Mouse (Mus musculus): ENCODE measurements around the gene Acss2. TPM values are rescaled to one million over a fixed set of nuclear protein-coding genes. Genes with fewer than 3 reads are reported as not detected.

Gene Acss2
- polyA plus RNA-seq, 1 experiment from 2014 or later = 20.6 TPM

GRCm38 (mm10) chr2:155505811-155506210 is 11.9 kb upstream of the Acss2 start:
- WGBS = 95% methylated on average over 9 of the region's 9 CpGs
- no peaks in the 10 kb centered on the region for H3K27me3 ChIP-seq (ENCODE audit: control insufficient read depth, insufficient read depth, low read length)

GRCm38 (mm10) chr2:155507721-155508470 is 9.9 kb upstream of the Acss2 start:
- 74% methylated on average over 10 of the region's 10 CpGs for WGBS
- H3K9ac ChIP-seq (ENCODE audit: low read length) = no peak overlapping the region
- H3K27me3 ChIP-seq (ENCODE audit: control insufficient read depth, insufficient read depth, low read length) = no peaks in the 10 kb centered on the region
- DNase-seq (ENCODE audit: low spot score) (no peak), ATAC-seq (replicated peaks; ENCODE audit: low FRiP score) (no peak)
- no peak overlapping the region for H3K4me2 ChIP-seq (ENCODE audit: low read depth, low read length, severe bottlenecking)
- H3K27ac ChIP-seq (ENCODE audit: low read depth, low read length) = no peak overlapping the region
- no peaks in the 10 kb centered on the region for H3K9me3 ChIP-seq (ENCODE audit: control insufficient read depth, low read length)
- no peaks in the 10 kb centered on the region for H3K36me3 ChIP-seq (ENCODE audit: control insufficient read depth, insufficient read depth, low read length)
- H3K4me3 ChIP-seq (ENCODE audit: low read depth, low read length) = no peak overlapping the region
- H3K4me1 ChIP-seq (replicated peaks; ENCODE audit: control insufficient read depth, insufficient read depth, low read length) = no peaks in the 10 kb centered on the region

More at GRCm38 (mm10) chr2:155505811-155506210, 11.9 kb upstream of the Acss2 start:
- Histone ChIP-seq H3K9me3 (ENCODE audit: control insufficient read depth, low read length) (no peaks in the 10 kb centered on the region), H3K27ac (ENCODE audit: low read depth, low read length) (no peak overlapping the region), H3K4me2 (ENCODE audit: low read depth, low read length, severe bottlenecking) (no peak overlapping the region), H3K4me1 (replicated peaks; ENCODE audit: control insufficient read depth, insufficient read depth, low read length) (no peaks in the 10 kb centered on the region), H3K9ac (ENCODE audit: low read length) (no peak overlapping the region), H3K4me3 (ENCODE audit: low read depth, low read length) (no peak overlapping the region), H3K36me3 (ENCODE audit: control insufficient read depth, insufficient read depth, low read length) (no peaks in the 10 kb centered on the region)
- ATAC-seq (replicated peaks; ENCODE audit: low FRiP score) (no peak), DNase-seq (ENCODE audit: low spot score) (no peak)

GRCm38 (mm10) chr2:155512479-155512878 is 5.3 kb upstream of the Acss2 start:
- Histone ChIP-seq H3K27ac (ENCODE audit: low read depth, low read length) (no peak overlapping the region), H3K4me1 (replicated peaks; ENCODE audit: control insufficient read depth, insufficient read depth, low read length) (no peaks in the 10 kb centered on the region; the same call in 1 of the 2 replicates), H3K9ac (ENCODE audit: low read length) (no peak overlapping the region), H3K4me2 (ENCODE audit: low read depth, low read length, severe bottlenecking) (no peak overlapping the region), H3K9me3 (ENCODE audit: control insufficient read depth, low read length) (no peaks in the 10 kb centered on the region), H3K27me3 (ENCODE audit: control insufficient read depth, insufficient read depth, low read length) (no peaks in the 10 kb centered on the region; the same call in 1 of the 2 replicates), H3K4me3 (ENCODE audit: low read depth, low read length) (no peak overlapping the region), H3K36me3 (ENCODE audit: control insufficient read depth, insufficient read depth, low read length) (no peaks in the 10 kb centered on the region)
- ATAC-seq (replicated peaks; ENCODE audit: low FRiP score) = no peak
- DNase-seq (ENCODE audit: low spot score) = peak; percentile 69
- WGBS = 65% methylated on average over 4 of the region's 4 CpGs

GRCm38 (mm10) chr2:155513543-155513942 is 4.2 kb upstream of the Acss2 start:
- Histone ChIP-seq H3K9me3 (ENCODE audit: control insufficient read depth, low read length) (no peaks in the 10 kb centered on the region), H3K9ac (ENCODE audit: low read length) (no peak overlapping the region), H3K27ac (ENCODE audit: low read depth, low read length) (no peak overlapping the region), H3K4me2 (ENCODE audit: low read depth, low read length, severe bottlenecking) (peak overlapping the region; percentile 77; the same call in 1 of the 2 replicates), H3K36me3 (ENCODE audit: control insufficient read depth, insufficient read depth, low read length) (no peaks in the 10 kb centered on the region), H3K27me3 (ENCODE audit: control insufficient read depth, insufficient read depth, low read length) (no peaks in the 10 kb centered on the region; the same call in 1 of the 2 replicates), H3K4me1 (replicated peaks; ENCODE audit: control insufficient read depth, insufficient read depth, low read length) (peaks cover under 1% of the 10 kb centered on the region; the same call in 1 of the 2 replicates), H3K4me3 (ENCODE audit: low read depth, low read length) (0 out of 2 replicates have a peak overlapping the region, but pooled peaks have one; percentile 56)
- DNase-seq (ENCODE audit: low spot score) (no peak), ATAC-seq (replicated peaks; ENCODE audit: low FRiP score) (no peak)
- WGBS = 82% methylated on average over 5 of the region's 5 CpGs

- no peak overlapping the region for H3K27ac ChIP-seq (ENCODE audit: low read depth, low read length)
- peak overlapping the region; percentile 73 for H3K9ac ChIP-seq (ENCODE audit: low read length)
- no peaks in the 10 kb centered on the region for H3K9me3 ChIP-seq (ENCODE audit: control insufficient read depth, low read length)
- H3K4me1 ChIP-seq (replicated peaks; ENCODE audit: control insufficient read depth, insufficient read depth, low read length) = peaks cover 2% of the 10 kb centered on the region; the same call in 1 of the 2 replicates
- peak; percentile 84 for DNase-seq (ENCODE audit: low spot score)
- WGBS = under 1% methylated on average over 21 of the region's 23 CpGs
- H3K27me3 ChIP-seq (ENCODE audit: control insufficient read depth, insufficient read depth, low read length) = no peaks in the 10 kb centered on the region; the same call in 1 of the 2 replicates
- H3K4me2 ChIP-seq (ENCODE audit: low read depth, low read length, severe bottlenecking) = peak overlapping the region; percentile 77
- H3K4me3 ChIP-seq (ENCODE audit: low read depth, low read length) = peak overlapping the region; percentile 56
- ATAC-seq (replicated peaks; ENCODE audit: low FRiP score) = 0 out of 2 replicates have a peak, but pooled peaks have one; percentile 16
- H3K36me3 ChIP-seq (ENCODE audit: control insufficient read depth, insufficient read depth, low read length) = no peaks in the 10 kb centered on the region
Measured at GRCm38 (mm10) chr2:155514666-155515065, 3.1 kb upstream of the Acss2 start.

GRCm38 (mm10) chr2:155515941-155516340 is 1.8 kb upstream of the Acss2 start:
- Histone ChIP-seq H3K4me2 (ENCODE audit: low read depth, low read length, severe bottlenecking) (no peak overlapping the region), H3K4me3 (ENCODE audit: low read depth, low read length) (no peak overlapping the region), H3K27ac (ENCODE audit: low read depth, low read length) (no peak overlapping the region), H3K4me1 (replicated peaks; ENCODE audit: control insufficient read depth, insufficient read depth, low read length) (peaks cover 2% of the 10 kb centered on the region; the same call in 1 of the 2 replicates), H3K36me3 (ENCODE audit: control insufficient read depth, insufficient read depth, low read length) (no peaks in the 10 kb centered on the region), H3K9ac (ENCODE audit: low read length) (no peak overlapping the region), H3K9me3 (ENCODE audit: control insufficient read depth, low read length) (no peaks in the 10 kb centered on the region), H3K27me3 (ENCODE audit: control insufficient read depth, insufficient read depth, low read length) (no peaks in the 10 kb centered on the region; the same call in 1 of the 2 replicates)
- WGBS = 4% methylated on average over 1 of the region's 1 CpGs
- peak; percentile 71 for DNase-seq (ENCODE audit: low spot score)
- ATAC-seq (replicated peaks; ENCODE audit: low FRiP score) = no peak

GRCm38 (mm10) chr2:155518531-155519270 is 953 bp downstream of the Acss2 start:
- DNase-seq (ENCODE audit: low spot score) (no peak), ATAC-seq (replicated peaks; ENCODE audit: low FRiP score) (no peak)
- no peaks in the 10 kb centered on the region for H3K36me3 ChIP-seq (ENCODE audit: control insufficient read depth, insufficient read depth, low read length)
- H3K4me2 ChIP-seq (ENCODE audit: low read depth, low read length, severe bottlenecking) = peak overlapping the region; percentile 79
- H3K27me3 ChIP-seq (ENCODE audit: control insufficient read depth, insufficient read depth, low read length) = no peaks in the 10 kb centered on the region; the same call in 1 of the 2 replicates
- 26% methylated on average over 18 of the region's 18 CpGs for WGBS
- peaks cover 2% of the 10 kb centered on the region; the same call in 1 of the 2 replicates for H3K4me1 ChIP-seq (replicated peaks; ENCODE audit: control insufficient read depth, insufficient read depth, low read length)
- H3K9me3 ChIP-seq (ENCODE audit: control insufficient read depth, low read length) = no peaks in the 10 kb centered on the region
- H3K9ac ChIP-seq (ENCODE audit: low read length) = peak overlapping the region; percentile 68
- H3K27ac ChIP-seq (ENCODE audit: low read depth, low read length) = no peak overlapping the region
- peak overlapping the region; percentile 56 for H3K4me3 ChIP-seq (ENCODE audit: low read depth, low read length)

- Histone ChIP-seq H3K4me2 (ENCODE audit: low read depth, low read length, severe bottlenecking) (no peak overlapping the region), H3K27me3 (ENCODE audit: control insufficient read depth, insufficient read depth, low read length) (no peaks in the 10 kb centered on the region), H3K36me3 (ENCODE audit: control insufficient read depth, insufficient read depth, low read length) (no peaks in the 10 kb centered on the region), H3K9me3 (ENCODE audit: control insufficient read depth, low read length) (no peaks in the 10 kb centered on the region), H3K27ac (ENCODE audit: low read depth, low read length) (no peak overlapping the region), H3K9ac (ENCODE audit: low read length) (no peak overlapping the region), H3K4me3 (ENCODE audit: low read depth, low read length) (no peak overlapping the region), H3K4me1 (replicated peaks; ENCODE audit: control insufficient read depth, insufficient read depth, low read length) (no peaks in the 10 kb centered on the region)
- 62% methylated on average over 5 of the region's 5 CpGs for WGBS
- no peak for ATAC-seq (replicated peaks; ENCODE audit: low FRiP score)
- DNase-seq (ENCODE audit: low spot score) = no peak
Measured at GRCm38 (mm10) chr2:155523706-155524105, 6.0 kb downstream of the Acss2 start.

Data from forebrain, embryonic 11.5 days (tissue).